In genomic region chr8:104187622-104188021, GRCm38 (mm10) we compare ENCODE assay signal across 19 mouse cellular contexts. TPM values are rescaled to one million over a fixed set of nuclear protein-coding genes. Genes with fewer than 3 reads are reported as not detected.
DNase-seq lines count a peak whose midpoint lies in the region; ATAC-seq and TF ChIP-seq lines count a peak whose summit lies in the region.
"Had no signal": no experiment of that assay in that cellular context is flagged by ENCODE, and none has a peak within 500 bp of the region (broad histone marks: within the 10 kb centered on the region; RNA-seq: fewer than 3 reads in every experiment).

No protein-coding gene starts in this region.

- DNase-seq in heart, adult 11 months: peak; percentile 24
- DNase-seq in heart, postnatal 25 days (ENCODE audit: low spot score): no peak
- no peak for DNase-seq in testis, postnatal 14 days (ENCODE audit: low spot score)
- DNase-seq: adrenal gland, adult 2 months; adrenal gland, postnatal 10 days; adrenal gland, postnatal 25 days; cerebellum, adult 11-12 months; cerebellum, adult 2 months; cerebellum, adult 9-10 months; cerebellum, postnatal 10 days; cerebellum, postnatal 25 days; forebrain, postnatal 0 days had no signal

- H3K4me1 ChIP-seq in testis, adult 2 months (ENCODE audit: control insufficient read depth, insufficient read depth, low read length): peaks cover 5% of the 10 kb centered on the region; the same call in 1 of the 2 replicates
- H3K4me1 ChIP-seq: forebrain, embryonic 15.5 days had no signal

- TF ChIP-seq POLR2A in testis, adult 2 months (IDR thresholded peaks at IDR 0.05; ENCODE audit: control insufficient read depth, low read depth, low read length): no peak

- no peaks in the 10 kb centered on the region for H3K27me3 ChIP-seq in testis, adult 2 months (ENCODE audit: control insufficient read depth, insufficient read depth, low read length)
- H3K27me3 ChIP-seq: forebrain, embryonic 15.5 days had no signal

- TF ChIP-seq CTCF in testis, adult 2 months (IDR thresholded peaks at IDR 0.05; ENCODE audit: control insufficient read depth, insufficient read depth, insufficient replicate concordance, low read depth, low read length): no peak

- intact Hi-C loops in heart, postnatal 25 days (cut with DNase I): no loop called here

- no peak for ATAC-seq in megakaryocyte progenitor cell, adult 5-6 weeks (replicated peaks; ENCODE audit: poor library complexity)
- ATAC-seq: forebrain, embryonic 13.5 days; forebrain, embryonic 15.5 days; forebrain, postnatal 0 days had no signal

- no peak overlapping the region for H3K27ac ChIP-seq in testis, adult 2 months (ENCODE audit: control insufficient read depth, insufficient read depth, low read depth, low read length)
- H3K27ac ChIP-seq: embryonic facial prominence, embryonic 10.5 days; embryonic facial prominence, embryonic 12.5 days; forebrain, embryonic 13.5 days; forebrain, embryonic 15.5 days had no signal

- no peaks in the 10 kb centered on the region for H3K36me3 ChIP-seq in testis, adult 2 months (ENCODE audit: control insufficient read depth, insufficient read depth, low read length)
- H3K36me3 ChIP-seq: embryonic facial prominence, embryonic 10.5 days; embryonic facial prominence, embryonic 12.5 days; forebrain, embryonic 15.5 days had no signal

- peak overlapping the region; percentile 19; the same call in 1 of the 2 replicates for H3K4me3 ChIP-seq in testis, adult 2 months (ENCODE audit: control insufficient read depth, low read depth, low read length)
- H3K4me3 ChIP-seq: embryonic facial prominence, embryonic 10.5 days; embryonic facial prominence, embryonic 12.5 days; forebrain, embryonic 13.5 days; forebrain, embryonic 15.5 days had no signal

RNA-seq across cellular contexts. Expression of gene Bean1, which starts 17.4 kb away (rescaled TPM):
- total RNA-seq in heart, postnatal 25 days (2021): 1 to 10 TPM in 1 of 2 experiments, under 1 TPM in 1; 0.98 to 1.2 TPM
- 21.7 and 25.4 TPM in 2 replicates for polyA plus RNA-seq in testis, adult 2 months (2012; rRNA removed)
- total RNA-seq in megakaryocyte progenitor cell, adult 5-6 weeks (2015): not detected in 2 replicates
- not detected in 2 replicates for total RNA-seq in megakaryocyte progenitor cell, adult 5-6 weeks (2017)
- total RNA-seq: MEL had no signal
